23 mouse cellular contexts compared by ENCODE assay signal in genomic region chr8:119935541-119935940, GRCm38 (mm10). TPM values are rescaled to one million over a fixed set of nuclear protein-coding genes. Genes with fewer than 3 reads are reported as not detected.
A peak's percentile ranks its signal among the peaks of the same experiment; 100 is the strongest.
DNase-seq lines count a peak whose midpoint lies in the region; ATAC-seq and TF ChIP-seq lines count a peak whose summit lies in the region.
"Had no signal": no experiment of that assay in that cellular context is flagged by ENCODE, and none has a peak within 500 bp of the region (broad histone marks: within the 10 kb centered on the region; RNA-seq: fewer than 3 reads in every experiment).

No protein-coding gene starts in this region.

- peaks cover 40% of the 10 kb centered on the region for H3K4me1 ChIP-seq in liver, adult 2 months (ENCODE audit: control insufficient read depth, insufficient read depth, low read length)
- peaks cover 36% of the 10 kb centered on the region; the same call in 1 of the 2 replicates for H3K4me1 ChIP-seq in liver, embryonic 12.5 days
- peaks cover 30% of the 10 kb centered on the region for H3K4me1 ChIP-seq in heart, embryonic 15.5 days (replicated peaks)
- peaks cover 3% of the 10 kb centered on the region; the same call in 1 of the 2 replicates for H3K4me1 ChIP-seq in hindbrain, embryonic 12.5 days
- H3K4me1 ChIP-seq: forebrain, embryonic 12.5 days; midbrain, embryonic 15.5 days; stomach, embryonic 15.5 days had no signal

- TF ChIP-seq POLR2A in liver, adult 2 months (IDR thresholded peaks at IDR 0.05; ENCODE audit: extremely low read depth, insufficient read depth, low read length): no peak

- H3K27me3 ChIP-seq in liver, adult 2 months (ENCODE audit: control insufficient read depth, insufficient read depth, low read length): no peaks in the 10 kb centered on the region
- H3K27me3 ChIP-seq in liver, embryonic 12.5 days (replicated peaks): no peaks in the 10 kb centered on the region
- H3K27me3 ChIP-seq in heart, embryonic 15.5 days: no peaks in the 10 kb centered on the region
- no peaks in the 10 kb centered on the region for H3K27me3 ChIP-seq in hindbrain, embryonic 12.5 days
- H3K27me3 ChIP-seq: CH12.LX; forebrain, embryonic 12.5 days; limb, embryonic 13.5 days; liver, embryonic 15.5 days; megakaryocyte, embryonic 14.5 days; midbrain, embryonic 15.5 days; neural tube, embryonic 15.5 days; stomach, embryonic 15.5 days had no signal

- no peak overlapping the region for H3K4me2 ChIP-seq in liver, embryonic 12.5 days
- peak overlapping the region; percentile 1; the same call in 1 of the 2 replicates for H3K4me2 ChIP-seq in heart, embryonic 15.5 days
- no peak overlapping the region for H3K4me2 ChIP-seq in hindbrain, embryonic 12.5 days (replicated peaks)
- H3K4me2 ChIP-seq: forebrain, embryonic 12.5 days; limb, embryonic 13.5 days; liver, embryonic 15.5 days; midbrain, embryonic 15.5 days; neural tube, embryonic 15.5 days; stomach, embryonic 15.5 days had no signal

- no peak overlapping the region for H3K4me3 ChIP-seq in liver, adult 2 months (ENCODE audit: insufficient read depth, low read depth, low read length)
- no peak overlapping the region for H3K4me3 ChIP-seq in liver, embryonic 12.5 days
- no peak overlapping the region for H3K4me3 ChIP-seq in heart, embryonic 15.5 days
- no peak overlapping the region for H3K4me3 ChIP-seq in hindbrain, embryonic 12.5 days
- H3K4me3 ChIP-seq: forebrain, embryonic 12.5 days; hindbrain, embryonic 10.5 days; layer of hippocampus, adult 2 months; limb, embryonic 13.5 days; liver, embryonic 15.5 days; megakaryocyte, embryonic 14.5 days; midbrain, embryonic 15.5 days; myocyte; neural tube, embryonic 15.5 days; stomach, embryonic 15.5 days had no signal

- peak overlapping the region; percentile 32; the same call in 1 of the 2 replicates for H3K27ac ChIP-seq in liver, adult 2 months (replicated peaks; ENCODE audit: insufficient read depth, low read depth, low read length)
- H3K27ac ChIP-seq in liver, embryonic 12.5 days: no peak overlapping the region
- H3K27ac ChIP-seq in heart, embryonic 15.5 days: peak overlapping the region; percentile 52
- no peak overlapping the region for H3K27ac ChIP-seq in hindbrain, embryonic 12.5 days
- H3K27ac ChIP-seq: forebrain, embryonic 12.5 days; hindbrain, embryonic 10.5 days; layer of hippocampus, adult 2 months; limb, embryonic 13.5 days; liver, embryonic 15.5 days; midbrain, embryonic 15.5 days; neural tube, embryonic 15.5 days; stomach, embryonic 15.5 days had no signal

- peak; percentile 50 to 56 for DNase-seq in heart, adult 18-20 months
- DNase-seq in heart, postnatal 25 days (ENCODE audit: low spot score): no peak
- DNase-seq in liver, adult 2 months (ENCODE audit: extremely low read depth, low read depth, low spot score): peak; percentile 73
- no peak for DNase-seq in thymus, postnatal 4 days
- DNase-seq: layer of hippocampus, postnatal 36 days; right cerebral cortex, postnatal 14 days; thymus, adult 2 months had no signal

- no peaks in the 10 kb centered on the region for H3K9me3 ChIP-seq in liver, embryonic 12.5 days (replicated peaks)
- no peaks in the 10 kb centered on the region for H3K9me3 ChIP-seq in heart, embryonic 15.5 days (replicated peaks)
- H3K9me3 ChIP-seq in hindbrain, embryonic 12.5 days (replicated peaks): no peaks in the 10 kb centered on the region
- H3K9me3 ChIP-seq: forebrain, embryonic 12.5 days; hindbrain, embryonic 10.5 days; limb, embryonic 13.5 days; liver, embryonic 15.5 days; megakaryocyte, embryonic 14.5 days; midbrain, embryonic 15.5 days; neural tube, embryonic 15.5 days; stomach, embryonic 15.5 days had no signal

- no peak for TF ChIP-seq CTCF in liver, adult 2 months (IDR thresholded peaks at IDR 0.05; ENCODE audit: low read depth, low read length)

- ATAC-seq in liver, embryonic 12.5 days: no peak
- peak; percentile 53; the same call in 1 of the 2 replicates for ATAC-seq in heart, embryonic 15.5 days (replicated peaks; ENCODE audit: insufficient number of reproducible peaks, insufficient read depth, low FRiP score, low read depth)
- 0 out of 2 replicates have a peak, but pooled peaks have one; percentile 21 for ATAC-seq in megakaryocyte progenitor cell, adult 5-6 weeks (replicated peaks; ENCODE audit: poor library complexity)
- ATAC-seq in hindbrain, embryonic 12.5 days (ENCODE audit: low FRiP score): no peak
- ATAC-seq: lung, postnatal 0 days; midbrain, embryonic 15.5 days had no signal

- no peak overlapping the region for H3K9ac ChIP-seq in liver, adult 2 months (ENCODE audit: low read depth, low read length)
- no peak overlapping the region for H3K9ac ChIP-seq in liver, embryonic 12.5 days
- no peak overlapping the region for H3K9ac ChIP-seq in heart, embryonic 15.5 days
- no peak overlapping the region for H3K9ac ChIP-seq in hindbrain, embryonic 12.5 days
- H3K9ac ChIP-seq: forebrain, embryonic 12.5 days; limb, embryonic 13.5 days; liver, embryonic 15.5 days; midbrain, embryonic 15.5 days; neural tube, embryonic 15.5 days; stomach, embryonic 15.5 days had no signal

- WGBS in liver, adult 2 months: 15% methylated on average over 6 of the region's 6 CpGs
- 67% methylated on average over 6 of the region's 6 CpGs for WGBS in liver, embryonic 12.5 days (ENCODE audit: insufficient replicate concordance)
- WGBS in heart, embryonic 15.5 days: 39% methylated on average over 6 of the region's 6 CpGs
- 84% methylated on average over 6 of the region's 6 CpGs for WGBS in hindbrain, embryonic 12.5 days

- peaks cover 37% of the 10 kb centered on the region; the same call in 1 of the 2 replicates for H3K79me2 ChIP-seq in liver, adult 2 months (ENCODE audit: control insufficient read depth, insufficient read depth, low read length)

- peaks cover 5% of the 10 kb centered on the region; the same call in 1 of the 2 replicates for H3K36me3 ChIP-seq in liver, adult 2 months (ENCODE audit: control insufficient read depth, insufficient read depth, low read length)
- H3K36me3 ChIP-seq in liver, embryonic 12.5 days: peaks cover 94% of the 10 kb centered on the region
- H3K36me3 ChIP-seq in heart, embryonic 15.5 days: peaks cover 23% of the 10 kb centered on the region; the same call in 1 of the 2 replicates
- peaks cover 38% of the 10 kb centered on the region for H3K36me3 ChIP-seq in hindbrain, embryonic 12.5 days

- intact Hi-C loops in heart, postnatal 25 days (cut with DNase I): no loop called here

RNA-seq across cellular contexts. Expression of gene Gm20388, which starts 24.9 kb away (rescaled TPM):
- total RNA-seq in heart, adult 18-20 months (2021): 1 to 10 TPM in 1 of 2 experiments, not detected in 1; 4.0 TPM
- 1 to 10 TPM in 1 of 2 experiments, not detected in 1; 2.7 TPM for total RNA-seq in heart, postnatal 25 days (2021)
- total RNA-seq in liver, adult 2 months (2014; rRNA removed): 6.4 and 8.3 TPM in 2 replicates
- polyA plus RNA-seq in liver, adult 2 months (2012; rRNA removed): 19.9 TPM in 2 replicates
- not detected in 2 replicates for polyA plus RNA-seq in liver, embryonic 12.5 days (2016; fragmentation: Nextera tagmentation; extraction: Ambion mirVana)
- polyA plus RNA-seq in heart, embryonic 15.5 days (2015; fragmentation: Nextera tagmentation; extraction: Ambion mirVana): 2.2 TPM in 1 of 2 replicates, not detected in the other
- total RNA-seq in megakaryocyte progenitor cell, adult 5-6 weeks (2015): 18.6 and 18.7 TPM in 2 replicates
- total RNA-seq in megakaryocyte progenitor cell, adult 5-6 weeks (2017): 14.7 TPM in 1 of 2 replicates, not detected in the other
- not detected in 2 replicates for polyA plus RNA-seq in hindbrain, embryonic 12.5 days (2016; fragmentation: Nextera tagmentation; extraction: Ambion mirVana)
- polyA plus RNA-seq: forebrain, embryonic 12.5 days; liver, embryonic 15.5 days; lung, postnatal 0 days; neural tube, embryonic 15.5 days; stomach, embryonic 15.5 days had no signal

RNA-seq across cellular contexts. Expression of gene Usp10, which starts 25.4 kb away (rescaled TPM):
- 10 to 100 TPM; 45.6 to 51.4 TPM for total RNA-seq in heart, adult 18-20 months (2021)
- 10 to 100 TPM; 44.4 to 44.8 TPM for total RNA-seq in heart, postnatal 25 days (2021)
- total RNA-seq in liver, adult 2 months (2014; rRNA removed): 42.6 and 50.1 TPM in 2 replicates
- polyA plus RNA-seq in liver, adult 2 months (2012; rRNA removed): 82.3 and 94.1 TPM in 2 replicates
- 124 and 136 TPM in 2 replicates for polyA plus RNA-seq in liver, embryonic 12.5 days (2016; fragmentation: Nextera tagmentation; extraction: Ambion mirVana)
- polyA plus RNA-seq in heart, embryonic 15.5 days (2015; fragmentation: Nextera tagmentation; extraction: Ambion mirVana): 72.3 and 96.3 TPM in 2 replicates
- 71.9 and 73.0 TPM in 2 replicates for total RNA-seq in megakaryocyte progenitor cell, adult 5-6 weeks (2015)
- total RNA-seq in megakaryocyte progenitor cell, adult 5-6 weeks (2017): 43.7 and 80.3 TPM in 2 replicates
- 137 and 141 TPM in 2 replicates for polyA plus RNA-seq in hindbrain, embryonic 12.5 days (2016; fragmentation: Nextera tagmentation; extraction: Ambion mirVana)

RNA-seq across cellular contexts. Expression of gene Crispld2, which starts 56.7 kb away (rescaled TPM):
- 10 to 100 TPM; 25.1 to 27.1 TPM for total RNA-seq in heart, adult 18-20 months (2021)
- total RNA-seq in heart, postnatal 25 days (2021): 10 to 100 TPM; 21.7 to 25.7 TPM
- total RNA-seq in liver, adult 2 months (2014; rRNA removed): 0.27 and 0.28 TPM in 2 replicates
- 0.57 and 0.72 TPM in 2 replicates for polyA plus RNA-seq in liver, adult 2 months (2012; rRNA removed)
- polyA plus RNA-seq in liver, embryonic 12.5 days (2016; fragmentation: Nextera tagmentation; extraction: Ambion mirVana): 1.7 and 2.1 TPM in 2 replicates
- polyA plus RNA-seq in heart, embryonic 15.5 days (2015; fragmentation: Nextera tagmentation; extraction: Ambion mirVana): 3.4 and 4.7 TPM in 2 replicates
- total RNA-seq in megakaryocyte progenitor cell, adult 5-6 weeks (2015): 0.49 and 0.54 TPM in 2 replicates
- total RNA-seq in megakaryocyte progenitor cell, adult 5-6 weeks (2017): 0.51 and 0.92 TPM in 2 replicates
- polyA plus RNA-seq in hindbrain, embryonic 12.5 days (2016; fragmentation: Nextera tagmentation; extraction: Ambion mirVana): 4.8 and 5.3 TPM in 2 replicates
- total RNA-seq: CH12.LX had no signal

Comparison
In these comparisons a context has a peak if more than half of its experiments do, and no peak if none do; other contexts are left out.
1. DNase-seq: peak in heart, adult 18-20 months (2 of 2) and liver, adult 2 months (single experiment); none in heart, postnatal 25 days (single experiment) and thymus, postnatal 4 days (single experiment).
2. H3K27ac ChIP-seq: peak in liver, adult 2 months (single experiment) and heart, embryonic 15.5 days (single experiment); none in liver, embryonic 12.5 days (single experiment) and hindbrain, embryonic 12.5 days (single experiment).
3. ATAC-seq: peak in heart, embryonic 15.5 days (single experiment) and megakaryocyte progenitor cell, adult 5-6 weeks (single experiment); none in liver, embryonic 12.5 days (single experiment) and hindbrain, embryonic 12.5 days (single experiment).
4. RNA of gene Crispld2, which starts 56.7 kb away (total RNA-seq): 25.1 to 27.1 TPM in heart, adult 18-20 months and 21.7 to 25.7 TPM in heart, postnatal 25 days; 0.49 to 0.92 TPM in megakaryocyte progenitor cell, adult 5-6 weeks and 0.27 to 0.28 TPM in liver, adult 2 months; every median in the first group is over 10 times any median in the second.